Comparison of ENCODE assay signal across 1 mouse cellular context in genomic region chr1:181251624-181252023, GRCm38 (mm10).
TF ChIP-seq lines count a peak whose summit lies in the region.

No protein-coding gene starts in this region.

TF ChIP-seq in MEL, 35 proteins besides CTCF, POLR2A, EP300 and RAD21 (continued from another document):
- TF ChIP-seq BHLHE40 (IDR thresholded peaks at IDR 0.05; ENCODE audit: borderline replicate concordance, low read depth, low read length), result no peak
- TF ChIP-seq MAZ (IDR thresholded peaks at IDR 0.05; ENCODE audit: low read depth, low read length), result no peak
- no peak for TF ChIP-seq ZKSCAN1 (IDR thresholded peaks at IDR 0.05; ENCODE audit: low read depth, low read length)
- no peak for TF ChIP-seq CHD2 (IDR thresholded peaks at IDR 0.05; ENCODE audit: low read length)
- peak; percentile 43 for TF ChIP-seq SMC3 (IDR thresholded peaks at IDR 0.05; ENCODE audit: low read depth, low read length)
